Mouse (Mus musculus) E14TG2a.4 (cell line): ENCODE results near the gene Cdk2ap1.

Experiments used
- CTCF ChIP-seq: conservative IDR thresholded peaks from 2 replicates; pipeline ENCODE4 v1.5.1; 2014; ENCODE audit warnings: low read length
- NANOG ChIP-seq: IDR thresholded peaks from 2 replicates; pipeline ENCODE4 v1.6.1; 2014; ENCODE audit warnings: borderline replicate concordance, low read length, mixed read lengths
- POU5F1 ChIP-seq: IDR thresholded peaks from 2 replicates; pipeline ENCODE4 v1.6.1; 2014; ENCODE audit warnings: low read length, borderline replicate concordance

DNA sequence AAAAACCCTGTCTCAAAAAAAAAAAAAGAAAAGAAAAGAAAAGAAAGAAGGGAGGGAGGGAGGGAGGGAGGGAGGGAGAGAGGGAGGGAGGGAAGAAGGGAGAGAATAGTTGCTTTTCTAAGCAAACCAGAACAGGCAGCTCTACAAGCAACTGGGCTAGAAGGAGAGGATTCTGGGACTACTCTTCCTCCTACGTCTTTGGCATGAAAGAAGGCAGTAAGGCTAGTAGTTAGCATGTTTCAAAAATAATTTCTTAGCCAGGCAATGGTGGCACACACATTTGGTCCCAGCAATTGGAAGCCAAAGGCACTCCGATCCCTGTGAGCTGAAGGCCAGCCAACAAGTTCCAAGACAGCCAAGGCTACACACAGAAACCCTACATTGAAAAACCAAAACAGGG is 2.9 kb upstream of the Cdk2ap1 start:
- TF ChIP-seq CTCF: no peak
- TF ChIP-seq NANOG: no peak
- no peak for TF ChIP-seq POU5F1
